Mouse (Mus musculus) adipocyte (in vitro differentiated cells): ENCODE data around the gene Txnip.

ENCODE experiments used
- DNase-seq: peaks from one replicate; pipeline ENCODE4 v3.0.0-alpha.2; 2016; ENCODE audit warnings: low spot score

The Txnip gene

DNA sequence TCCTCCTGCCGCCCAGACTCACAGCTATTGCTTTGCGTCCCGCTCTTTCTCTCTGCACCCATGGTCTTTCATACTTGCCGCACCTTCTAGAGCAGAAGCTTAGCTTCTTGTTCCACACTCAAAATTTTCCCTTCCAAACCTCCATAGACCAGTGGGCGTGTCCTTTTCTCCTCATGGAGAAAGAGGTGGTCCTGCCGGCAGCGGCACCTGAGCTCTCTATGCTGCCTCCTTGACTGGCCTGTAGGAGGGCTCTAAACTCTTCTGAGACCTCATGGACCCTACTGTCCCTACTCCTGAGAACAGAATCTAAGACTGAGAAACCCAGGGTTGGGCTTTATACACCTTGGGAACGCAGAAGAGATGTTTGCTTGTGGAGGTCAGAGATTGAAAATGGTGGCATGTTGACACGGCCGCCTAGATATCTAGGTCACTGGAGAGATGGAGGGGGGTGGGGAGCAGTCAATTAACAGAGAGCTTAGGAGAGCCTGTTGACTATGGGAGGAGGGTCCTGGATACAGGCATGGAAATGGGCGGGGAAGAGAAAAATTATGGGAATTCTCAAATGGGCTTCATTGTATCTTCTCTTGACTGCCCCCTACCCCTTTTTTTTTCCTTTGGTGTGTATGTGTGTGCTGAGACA lies 12.3 kb downstream of the Txnip start:
- no peak for DNase-seq

GRCm38 (mm10) chr3:96570643-96571042 lies 12.9 kb downstream of the Txnip start:
- no peak for DNase-seq

- DNase-seq, result no peak
These were observed 13.6 kb downstream of the Txnip start for GRCm38 (mm10) chr3:96571336-96571735.

GRCm38 (mm10) chr3:96571896-96572698 lies 14.3 kb downstream of the Txnip start:
- peak; percentile 30 for DNase-seq

DNA sequence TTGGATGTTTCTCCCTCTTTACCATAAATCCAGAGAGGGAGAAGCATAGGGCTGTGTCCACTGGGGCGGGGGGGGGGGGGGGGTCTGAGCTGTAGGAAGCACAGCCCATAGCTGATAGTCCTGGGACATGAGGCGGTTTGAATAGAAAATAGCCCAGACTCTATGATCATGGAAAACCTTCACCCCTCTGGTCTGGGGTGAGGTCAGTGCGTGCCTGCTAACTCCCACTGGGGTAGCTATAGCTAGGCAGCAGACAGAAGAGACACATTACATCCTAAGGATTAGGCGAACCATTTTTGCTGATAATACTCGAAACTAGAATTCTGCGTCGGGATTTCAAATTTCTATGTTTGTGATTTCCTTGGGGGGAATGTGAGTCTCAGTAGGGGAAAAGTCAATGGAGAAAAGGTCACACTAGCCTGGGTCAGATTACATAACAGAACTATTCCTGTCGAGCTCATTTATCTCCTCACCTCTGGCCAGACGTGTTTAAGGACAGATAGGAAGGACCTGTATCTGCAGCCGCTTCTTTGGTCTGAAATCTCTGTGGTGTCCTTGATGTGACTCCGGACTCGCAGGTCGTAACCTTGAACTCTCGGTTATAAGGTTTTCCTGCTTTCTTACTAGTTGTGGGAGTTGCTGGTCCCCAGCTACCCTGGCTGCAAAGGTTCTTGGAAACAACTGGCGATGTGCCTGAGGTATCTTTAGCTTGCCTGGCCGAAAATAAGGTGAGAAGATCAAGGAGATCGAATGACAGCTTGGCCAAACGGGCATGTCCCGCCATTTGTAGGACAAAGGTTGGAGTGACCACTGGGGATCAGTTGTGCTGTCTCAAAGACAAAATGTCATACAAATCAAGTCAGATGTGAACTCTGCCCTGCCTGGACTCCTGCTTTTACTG lies 16.1 kb downstream of the Txnip start:
- no peak for DNase-seq

GRCm38 (mm10) chr3:96575272-96575984 lies 17.7 kb downstream of the Txnip start:
- DNase-seq, result peak; percentile 96

DNA sequence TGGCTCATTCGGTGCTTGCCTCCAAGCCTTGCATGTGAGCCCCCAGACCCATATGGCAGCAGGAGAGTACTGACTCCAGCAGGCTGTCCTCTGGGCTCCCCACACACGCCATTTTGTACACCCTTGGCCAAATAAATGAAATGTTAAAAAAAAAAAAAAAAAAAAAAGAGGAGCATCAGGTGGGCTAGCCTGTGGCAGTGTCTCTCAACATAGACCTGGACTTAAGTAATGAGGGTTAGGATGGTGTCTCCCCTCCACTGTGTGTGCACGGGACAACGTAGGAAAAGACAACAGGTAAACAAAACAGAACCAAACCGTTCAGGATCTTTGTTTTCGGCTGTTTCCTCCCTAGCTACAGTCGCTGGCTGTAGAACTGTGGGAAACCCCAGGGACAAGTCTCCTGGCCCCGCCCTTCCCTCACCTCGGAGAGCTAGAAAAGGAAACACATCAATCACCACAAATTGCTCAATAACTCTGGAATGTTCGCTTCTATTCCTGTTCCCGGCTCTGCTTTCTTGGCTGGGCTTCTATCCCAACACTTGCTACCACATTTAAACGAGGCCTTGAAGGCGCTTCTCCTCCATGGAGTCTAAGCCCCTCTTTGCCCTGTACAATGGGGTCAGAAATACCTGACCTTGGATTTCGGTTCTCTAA lies 18.4 kb downstream of the Txnip start:
- peak; percentile 91 for DNase-seq

DNA sequence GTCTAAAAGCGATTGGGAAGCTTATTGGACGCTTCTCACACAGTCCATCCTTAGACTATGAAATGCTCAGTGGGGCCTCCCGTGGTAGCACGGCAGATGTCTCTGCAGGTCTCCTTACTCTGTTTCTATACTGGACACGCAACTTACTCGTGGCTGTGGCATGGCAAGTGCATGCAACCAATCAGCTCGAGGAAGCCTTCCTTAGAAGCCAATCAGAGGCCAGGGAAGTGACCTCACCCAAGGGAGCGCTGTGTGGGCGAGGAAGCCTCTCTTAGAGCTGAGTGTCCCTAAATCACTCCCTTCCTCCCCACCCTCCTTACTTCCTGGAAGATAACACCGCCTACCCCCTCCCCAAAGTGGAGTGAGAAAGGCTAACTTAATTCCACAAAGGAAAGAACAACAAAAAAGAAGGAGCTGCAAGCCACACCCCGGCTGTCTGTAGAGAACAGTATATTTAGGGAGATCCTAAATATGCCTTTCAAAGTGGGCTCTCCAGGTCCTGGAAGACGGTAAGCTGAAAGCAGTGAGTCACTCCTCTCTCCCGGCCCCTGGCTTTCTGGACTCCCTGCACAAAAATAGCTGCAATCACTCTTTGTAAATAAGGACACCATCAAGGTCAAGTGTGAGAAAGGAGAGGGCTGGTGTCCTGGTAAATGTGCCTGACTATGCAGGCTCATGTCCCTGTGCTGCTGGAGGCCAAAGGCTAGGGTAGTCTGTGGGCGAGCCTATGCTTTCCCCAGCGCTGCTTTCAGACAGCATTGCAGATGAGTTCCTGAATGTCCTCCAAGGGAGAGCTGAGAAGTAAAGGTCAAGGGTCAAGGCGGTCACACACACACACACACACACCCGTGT lies 19.2 kb downstream of the Txnip start, which contains the start of gene Gm16253:
Gene Gm16253 (plus strand): TSS at position 295 of the 852 bp plus-strand sequence.
- DNase-seq, result peak; percentile 94

GRCm38 (mm10) chr3:96577566-96577965 lies 19.8 kb downstream of the Txnip start:
- DNase-seq, result no peak

GRCm38 (mm10) chr3:96578561-96579238 lies 20.9 kb downstream of the Txnip start:
- no peak for DNase-seq

- no peak for DNase-seq
These were observed 21.5 kb downstream of the Txnip start for GRCm38 (mm10) chr3:96579239-96579750.

GRCm38 (mm10) chr3:96579885-96580454 lies 22.2 kb downstream of the Txnip start:
- peak; percentile 94 for DNase-seq

DNA sequence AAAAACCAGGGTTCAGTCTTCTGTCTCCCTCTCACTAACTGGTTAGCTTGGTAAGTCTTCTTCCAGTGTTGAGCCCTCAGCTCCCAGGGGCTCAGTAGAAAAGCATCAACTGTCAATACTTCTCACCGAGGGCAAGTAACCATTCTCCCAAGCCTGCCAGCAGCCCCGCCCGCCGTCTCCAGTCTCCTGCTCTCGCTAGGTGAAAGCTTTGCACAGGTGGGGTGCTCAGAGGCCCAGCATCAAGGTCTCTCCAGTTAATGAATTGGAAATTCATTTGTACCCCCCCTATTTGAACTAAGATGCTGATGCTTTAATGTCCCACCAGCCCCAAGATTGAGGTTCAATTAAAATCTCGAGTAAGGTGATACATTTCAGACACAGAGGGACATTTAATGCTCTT lies 23.4 kb downstream of the Txnip start:
- DNase-seq, result no peak

DNA sequence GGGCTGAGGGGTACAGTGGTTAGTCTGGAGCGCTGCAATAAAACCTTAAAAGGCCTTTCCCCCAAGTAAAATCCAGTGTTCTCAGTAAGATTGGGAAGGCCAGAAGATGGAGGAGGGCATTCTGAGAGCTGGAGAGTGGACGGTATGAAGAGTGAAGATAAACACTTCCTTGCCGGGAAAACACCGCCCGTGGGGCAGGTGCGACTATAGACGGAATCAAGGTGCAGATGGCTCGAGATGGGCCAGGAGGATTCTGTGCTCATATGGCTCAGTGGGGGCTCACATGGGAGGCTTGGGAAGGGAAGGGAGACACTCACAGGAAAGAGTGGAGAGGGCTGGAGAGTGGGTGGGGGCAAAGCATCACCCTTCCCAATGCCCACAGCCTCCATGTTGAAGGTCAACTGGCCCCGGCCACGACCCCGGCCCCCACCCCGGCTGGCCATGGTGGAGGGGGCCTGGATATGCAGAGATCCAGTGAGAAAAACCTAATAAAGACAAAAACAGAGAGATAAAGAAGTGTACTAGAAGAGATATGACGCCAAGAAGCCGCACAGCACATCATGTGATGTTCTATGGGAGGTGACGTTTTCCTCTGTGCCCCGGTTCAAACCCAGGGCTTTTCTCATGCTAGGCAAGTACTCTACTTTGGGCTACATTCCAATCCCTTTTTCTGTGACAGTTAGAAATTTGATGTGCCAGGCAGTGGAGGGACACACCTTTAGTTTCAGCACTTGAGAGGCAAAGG lies 24.2 kb downstream of the Txnip start:
- no peak for DNase-seq

DNA sequence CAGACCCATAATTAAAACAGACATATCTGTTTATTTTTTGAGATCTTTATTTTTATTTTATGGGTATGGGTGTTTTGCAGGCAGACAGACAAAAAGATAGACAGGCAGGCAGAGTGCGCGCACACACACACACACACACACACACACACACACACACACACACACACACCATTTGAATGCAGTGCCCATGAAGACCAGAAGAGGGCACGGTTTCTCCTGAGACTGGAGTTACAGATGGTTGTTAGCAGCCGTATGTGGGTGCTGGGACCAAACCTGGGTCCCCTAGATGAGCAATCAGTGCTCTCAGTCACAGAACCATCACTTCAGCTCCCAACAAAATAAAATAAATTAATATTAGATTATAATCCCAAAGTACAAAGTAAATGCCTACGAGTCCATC lies 25.6 kb downstream of the Txnip start:
- DNase-seq, result no peak

GRCm38 (mm10) chr3:96590657-96591056 lies 32.9 kb downstream of the Txnip start:
- DNase-seq, result no peak

DNA sequence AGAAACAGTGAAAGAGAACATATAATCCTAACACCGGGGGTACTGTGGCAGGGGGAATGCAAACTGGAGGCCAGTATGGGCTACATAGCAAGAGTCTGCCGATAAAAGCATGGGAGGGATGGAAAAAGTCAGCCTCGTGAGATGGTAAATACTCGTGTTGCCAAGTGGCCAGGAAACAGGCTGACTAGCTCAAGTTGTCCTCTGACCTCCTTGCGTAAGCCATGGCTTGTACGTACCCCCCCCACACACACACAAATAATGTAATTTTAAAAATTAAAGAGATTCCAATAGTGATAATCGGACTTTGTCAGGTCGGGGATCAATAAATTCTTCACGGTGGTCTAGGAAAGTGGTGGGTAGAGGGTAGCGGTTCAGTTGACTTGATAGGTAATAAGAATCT lies 35.6 kb downstream of the Txnip start:
- DNase-seq, result peak; percentile 89

DNA sequence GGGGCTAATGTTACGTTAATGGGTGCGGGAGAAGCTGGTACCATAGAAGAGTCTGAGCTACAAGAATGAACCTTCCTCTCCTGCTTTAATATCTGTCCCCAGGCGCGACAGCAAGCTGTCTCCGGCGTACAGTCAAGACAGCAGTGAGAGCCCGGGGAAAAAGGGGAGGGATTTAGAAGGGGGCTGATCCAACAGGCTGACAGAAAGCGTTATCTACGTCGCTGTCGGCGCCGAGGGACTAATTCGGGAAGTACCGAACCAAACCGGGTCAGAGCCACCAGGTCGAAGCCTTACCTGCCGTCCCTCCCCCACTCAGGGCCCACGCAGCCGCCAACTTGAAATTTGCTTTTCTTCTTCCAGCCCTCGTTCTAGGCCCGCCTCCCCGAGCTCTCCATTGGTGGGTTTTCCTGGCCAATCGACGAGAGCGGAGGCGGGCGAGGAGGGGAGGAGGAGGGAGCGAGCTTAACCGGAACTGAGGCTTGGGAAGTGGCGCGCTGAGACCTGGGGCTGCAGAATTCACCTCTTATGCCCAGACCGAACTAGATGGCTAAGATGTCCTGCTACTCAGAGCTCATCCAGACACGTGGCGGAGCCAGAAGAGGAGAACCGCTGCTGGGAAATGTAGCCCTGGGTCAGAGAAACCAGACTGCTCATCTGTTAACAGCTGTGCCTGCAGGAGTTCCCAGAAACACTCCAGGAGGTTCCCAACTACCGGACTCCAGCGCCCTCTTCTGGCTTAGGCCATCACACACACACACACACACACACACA lies 36.2 kb downstream of the Txnip start, which contains the start of gene Polr3gl:
Gene Polr3gl (minus strand): TSS at position 392 of the 771 bp plus-strand sequence.
- peak; percentile 96 for DNase-seq
